Mouse (Mus musculus): ENCODE measurements around the gene Mag. TPM values are rescaled to one million over a fixed set of nuclear protein-coding genes. Genes with fewer than 3 reads are reported as not detected.
A peak's percentile ranks its signal among the peaks of the same experiment; 100 is the strongest.

The Mag gene
- polyA plus RNA-seq, 1 experiment from 2014 or later = 0.28 TPM

GRCm38 (mm10) chr7:30888786-30889185 is 25.9 kb downstream of the Mag start:
- ATAC-seq (ENCODE audit: low read depth) = no peak
- Histone ChIP-seq H3K36me3 (ENCODE audit: control insufficient read depth, insufficient read depth, low read length) (no peaks in the 10 kb centered on the region), H3K27ac (ENCODE audit: low read length) (no peak overlapping the region), H3K4me3 (ENCODE audit: low read length) (no peak overlapping the region), H3K4me1 (replicated peaks; ENCODE audit: control insufficient read depth, insufficient read depth, low read length) (peaks cover 4% of the 10 kb centered on the region; the same call in 1 of the 2 replicates), H3K9me3 (ENCODE audit: control insufficient read depth, low read length) (no peaks in the 10 kb centered on the region), H3K4me2 (ENCODE audit: low read depth, low read length) (no peak overlapping the region), H3K27me3 (ENCODE audit: control insufficient read depth, insufficient read depth, low read depth, low read length) (no peaks in the 10 kb centered on the region), H3K9ac (ENCODE audit: low read length) (no peak overlapping the region)
- 69% methylated on average over 7 of the region's 7 CpGs for WGBS

GRCm38 (mm10) chr7:30887568-30888188 is 27.0 kb downstream of the Mag start:
- ATAC-seq (ENCODE audit: low read depth) = no peak
- H3K27ac ChIP-seq (ENCODE audit: low read length) = no peak overlapping the region
- WGBS = 81% methylated on average over 14 of the region's 14 CpGs
- no peaks in the 10 kb centered on the region; the same call in 1 of the 2 replicates for H3K4me1 ChIP-seq (replicated peaks; ENCODE audit: control insufficient read depth, insufficient read depth, low read length)
- H3K4me2 ChIP-seq (ENCODE audit: low read depth, low read length) = no peak overlapping the region
- H3K9ac ChIP-seq (ENCODE audit: low read length) = no peak overlapping the region
- no peaks in the 10 kb centered on the region for H3K36me3 ChIP-seq (ENCODE audit: control insufficient read depth, insufficient read depth, low read length)
- H3K27me3 ChIP-seq (ENCODE audit: control insufficient read depth, insufficient read depth, low read depth, low read length) = no peaks in the 10 kb centered on the region
- no peak overlapping the region for H3K4me3 ChIP-seq (ENCODE audit: low read length)
- no peaks in the 10 kb centered on the region for H3K9me3 ChIP-seq (ENCODE audit: control insufficient read depth, low read length)

GRCm38 (mm10) chr7:30886852-30887251 is 27.8 kb downstream of the Mag start:
- ATAC-seq (ENCODE audit: low read depth) = no peak
- 79% methylated on average over 4 of the region's 4 CpGs for WGBS
- no peak overlapping the region for H3K4me2 ChIP-seq (ENCODE audit: low read depth, low read length)

GRCm38 (mm10) chr7:30884047-30884446 is 30.6 kb downstream of the Mag start:
- no peak overlapping the region for H3K9ac ChIP-seq (ENCODE audit: low read length)
- no peak overlapping the region for H3K27ac ChIP-seq (ENCODE audit: low read length)
- no peak overlapping the region for H3K4me2 ChIP-seq (ENCODE audit: low read depth, low read length)
- no peaks in the 10 kb centered on the region for H3K9me3 ChIP-seq (ENCODE audit: control insufficient read depth, low read length)
- ATAC-seq (ENCODE audit: low read depth) = no peak
- no peak overlapping the region for H3K4me3 ChIP-seq (ENCODE audit: low read length)
- no peaks in the 10 kb centered on the region for H3K36me3 ChIP-seq (ENCODE audit: control insufficient read depth, insufficient read depth, low read length)
- no peaks in the 10 kb centered on the region for H3K4me1 ChIP-seq (replicated peaks; ENCODE audit: control insufficient read depth, insufficient read depth, low read length)
- no peaks in the 10 kb centered on the region for H3K27me3 ChIP-seq (ENCODE audit: control insufficient read depth, insufficient read depth, low read depth, low read length)

More at GRCm38 (mm10) chr7:30886852-30887251, 27.8 kb downstream of the Mag start:
- no peaks in the 10 kb centered on the region for H3K27me3 ChIP-seq (ENCODE audit: control insufficient read depth, insufficient read depth, low read depth, low read length)
- H3K9ac ChIP-seq (ENCODE audit: low read length) = no peak overlapping the region
- no peaks in the 10 kb centered on the region for H3K36me3 ChIP-seq (ENCODE audit: control insufficient read depth, insufficient read depth, low read length)
- H3K4me3 ChIP-seq (ENCODE audit: low read length) = no peak overlapping the region
- H3K9me3 ChIP-seq (ENCODE audit: control insufficient read depth, low read length) = no peaks in the 10 kb centered on the region
- H3K4me1 ChIP-seq (replicated peaks; ENCODE audit: control insufficient read depth, insufficient read depth, low read length) = no peaks in the 10 kb centered on the region
- no peak overlapping the region for H3K27ac ChIP-seq (ENCODE audit: low read length)

GRCm38 (mm10) chr7:30881367-30881766 is 33.3 kb downstream of the Mag start:
- Histone ChIP-seq H3K27me3 (ENCODE audit: control insufficient read depth, insufficient read depth, low read depth, low read length) (no peaks in the 10 kb centered on the region), H3K4me2 (ENCODE audit: low read depth, low read length) (no peak overlapping the region), H3K9ac (ENCODE audit: low read length) (no peak overlapping the region), H3K4me1 (replicated peaks; ENCODE audit: control insufficient read depth, insufficient read depth, low read length) (no peaks in the 10 kb centered on the region), H3K4me3 (ENCODE audit: low read length) (no peak overlapping the region), H3K9me3 (ENCODE audit: control insufficient read depth, low read length) (no peaks in the 10 kb centered on the region), H3K27ac (ENCODE audit: low read length) (no peak overlapping the region), H3K36me3 (ENCODE audit: control insufficient read depth, insufficient read depth, low read length) (no peaks in the 10 kb centered on the region)
- WGBS = 64% methylated on average over 3 of the region's 3 CpGs
- no peak for ATAC-seq (ENCODE audit: low read depth)

GRCm38 (mm10) chr7:30880176-30880575 is 34.5 kb downstream of the Mag start, which contains the start of gene Cd22:
TSS of gene Cd22 (minus strand) at chr7:30880342.
- Histone ChIP-seq H3K4me3 (ENCODE audit: low read length) (no peak within 1 kb of the TSS), H3K36me3 (ENCODE audit: control insufficient read depth, insufficient read depth, low read length) (no peaks in the 10 kb centered on the region), H3K4me1 (replicated peaks; ENCODE audit: control insufficient read depth, insufficient read depth, low read length) (no peaks in the 10 kb centered on the region), H3K27ac (ENCODE audit: low read length) (no peak within 1 kb of the TSS), H3K9me3 (ENCODE audit: control insufficient read depth, low read length) (no peaks in the 10 kb centered on the region), H3K9ac (ENCODE audit: low read length) (no peak within 1 kb of the TSS), H3K27me3 (ENCODE audit: control insufficient read depth, insufficient read depth, low read depth, low read length) (no peaks in the 10 kb centered on the region), H3K4me2 (ENCODE audit: low read depth, low read length) (no peak within 1 kb of the TSS)
- WGBS = 48% methylated on average over 7 of the region's 7 CpGs
- ATAC-seq (ENCODE audit: low read depth) = no peak

- Histone ChIP-seq H3K4me3 (ENCODE audit: low read length) (no peak overlapping the region), H3K4me1 (replicated peaks; ENCODE audit: control insufficient read depth, insufficient read depth, low read length) (no peaks in the 10 kb centered on the region), H3K36me3 (ENCODE audit: control insufficient read depth, insufficient read depth, low read length) (no peaks in the 10 kb centered on the region), H3K9me3 (ENCODE audit: control insufficient read depth, low read length) (no peaks in the 10 kb centered on the region), H3K9ac (ENCODE audit: low read length) (no peak overlapping the region), H3K27me3 (ENCODE audit: control insufficient read depth, insufficient read depth, low read depth, low read length) (no peaks in the 10 kb centered on the region), H3K4me2 (ENCODE audit: low read depth, low read length) (no peak overlapping the region), H3K27ac (ENCODE audit: low read length) (no peak overlapping the region)
- 80% methylated on average over 6 of the region's 6 CpGs for WGBS
- ATAC-seq (ENCODE audit: low read depth) = no peak
Observed at GRCm38 (mm10) chr7:30878950-30879349, 35.7 kb downstream of the Mag start.

GRCm38 (mm10) chr7:30873083-30873482 is 41.6 kb downstream of the Mag start:
- Histone ChIP-seq H3K9me3 (ENCODE audit: control insufficient read depth, low read length) (no peaks in the 10 kb centered on the region), H3K27me3 (ENCODE audit: control insufficient read depth, insufficient read depth, low read depth, low read length) (no peaks in the 10 kb centered on the region; the same call in 1 of the 2 replicates), H3K4me1 (replicated peaks; ENCODE audit: control insufficient read depth, insufficient read depth, low read length) (no peaks in the 10 kb centered on the region), H3K4me3 (ENCODE audit: low read length) (no peak overlapping the region), H3K27ac (ENCODE audit: low read length) (no peak overlapping the region), H3K9ac (ENCODE audit: low read length) (no peak overlapping the region), H3K36me3 (ENCODE audit: control insufficient read depth, insufficient read depth, low read length) (no peaks in the 10 kb centered on the region), H3K4me2 (ENCODE audit: low read depth, low read length) (peak overlapping the region; percentile 36)
- peak; percentile 41; the same call in 1 of the 2 replicates for ATAC-seq (ENCODE audit: low read depth)
- WGBS = 13% methylated on average over 15 of the region's 15 CpGs

GRCm38 (mm10) chr7:30863386-30863785 is 51.3 kb downstream of the Mag start:
- no peak overlapping the region for H3K9ac ChIP-seq (ENCODE audit: low read length)
- H3K4me1 ChIP-seq (replicated peaks; ENCODE audit: control insufficient read depth, insufficient read depth, low read length) = no peaks in the 10 kb centered on the region
- H3K27me3 ChIP-seq (ENCODE audit: control insufficient read depth, insufficient read depth, low read depth, low read length) = no peaks in the 10 kb centered on the region
- 49% methylated on average over 8 of the region's 8 CpGs for WGBS
- H3K27ac ChIP-seq (ENCODE audit: low read length) = no peak overlapping the region
- no peak overlapping the region for H3K4me2 ChIP-seq (ENCODE audit: low read depth, low read length)
- no peaks in the 10 kb centered on the region for H3K9me3 ChIP-seq (ENCODE audit: control insufficient read depth, low read length)
- ATAC-seq (ENCODE audit: low read depth) = no peak
- H3K4me3 ChIP-seq (ENCODE audit: low read length) = no peak overlapping the region
- no peaks in the 10 kb centered on the region for H3K36me3 ChIP-seq (ENCODE audit: control insufficient read depth, insufficient read depth, low read length)

All from lung, embryonic 16.5 days (tissue).